Mouse (Mus musculus) embryonic stem cell, embryonic (primary cell): ENCODE results near the gene Hbb-bt.
"Not testable (repeated sequence)": the region's sequence is repeated elsewhere in the genome, so short reads cannot be mapped to it uniquely, and the experiment has no call there.

Experiments used
- CTCF ChIA-PET, 4 experiments: fragments of 300-600 bp in 2 of 4; fragments of 350-600 bp in 2 of 4; sonication (Branson Sonifier 250); formaldehyde crosslinking; loops; one replicate each; lab custom pipeline; 2022; ENCODE audit warnings: inconsistent platforms in 2 of 4; lab: Charles Lee
- POLR2A ChIA-PET, 4 experiments: fragments of 300-600 bp in 2 of 4; fragments of 350-600 bp in 2 of 4; sonication (Branson Sonifier 250); formaldehyde crosslinking; loops; one replicate each; lab custom pipeline; 2022; ENCODE audit warnings: antibody characterized with exemption in 4 of 4, inconsistent platforms in 1 of 4; lab: Charles Lee

Gene Hbb-bt

DNA sequence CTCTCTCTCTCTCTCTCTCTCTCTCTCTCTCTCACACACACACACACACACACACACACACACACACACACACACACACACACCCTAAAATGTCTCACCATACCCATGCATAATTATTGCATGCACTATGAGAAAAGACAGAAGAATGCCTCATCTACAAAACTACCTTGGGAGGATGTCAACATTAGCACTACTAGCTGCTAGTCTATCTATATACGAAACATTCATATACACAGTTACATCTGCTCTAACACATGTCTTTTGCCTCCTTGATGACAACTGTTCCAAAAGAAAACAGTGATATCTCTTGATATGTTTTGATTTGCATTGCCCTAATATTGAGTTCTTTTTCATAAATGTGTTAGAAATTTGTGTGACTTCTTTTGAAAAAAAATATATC is 3.5 kb downstream of the Hbb-bt start:
- ChIA-PET CTCF (interaction anchor here in 1 of 4 experiments (0.6 to 0.7 kb wide), 2 partner anchors 1272 to 1298 kb away, joined by 3 to 5 read pairs; no protein-coding TSS in a partner anchor), POLR2A (no interaction called here)

GRCm38 (mm10) chr7:103809801-103810155 is 4.0 kb downstream of the Hbb-bt start:
- ChIA-PET CTCF (interaction anchor here in 1 of 4 experiments (0.6 kb wide), 1 partner anchor 1298 kb away, joined by 3 read pairs; no protein-coding TSS in a partner anchor), POLR2A (no interaction called here)

GRCm38 (mm10) chr7:103808971-103809800 is 4.6 kb downstream of the Hbb-bt start:
- POLR2A ChIA-PET = no interaction called here

DNA sequence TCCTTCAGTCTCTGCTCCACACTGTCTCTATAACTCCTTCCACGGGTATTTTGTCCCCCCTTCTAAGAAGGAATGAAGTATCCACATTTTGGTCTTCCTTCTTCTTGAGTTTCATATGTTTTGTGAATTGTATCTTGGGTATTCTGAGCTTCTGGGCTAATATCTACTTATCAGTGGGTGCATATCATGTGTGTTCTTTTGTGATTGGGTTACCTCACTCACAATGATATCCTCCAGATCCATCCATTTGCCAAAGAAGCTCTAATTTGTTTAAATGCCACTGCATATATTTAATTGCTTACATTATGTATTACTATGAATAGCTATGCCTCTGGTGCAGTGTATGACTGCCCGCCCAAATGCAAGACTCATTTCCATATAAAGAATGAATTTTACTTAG is 5.7 kb downstream of the Hbb-bt start:
- CTCF ChIA-PET, POLR2A ChIA-PET: not testable (repeated sequence)

More at GRCm38 (mm10) chr7:103808971-103809800, 4.6 kb downstream of the Hbb-bt start:
- CTCF ChIA-PET = interaction anchor here in 1 of 4 experiments (0.6 kb wide), 1 partner anchor 1297 kb away, joined by 3 read pairs; no protein-coding TSS in a partner anchor

DNA sequence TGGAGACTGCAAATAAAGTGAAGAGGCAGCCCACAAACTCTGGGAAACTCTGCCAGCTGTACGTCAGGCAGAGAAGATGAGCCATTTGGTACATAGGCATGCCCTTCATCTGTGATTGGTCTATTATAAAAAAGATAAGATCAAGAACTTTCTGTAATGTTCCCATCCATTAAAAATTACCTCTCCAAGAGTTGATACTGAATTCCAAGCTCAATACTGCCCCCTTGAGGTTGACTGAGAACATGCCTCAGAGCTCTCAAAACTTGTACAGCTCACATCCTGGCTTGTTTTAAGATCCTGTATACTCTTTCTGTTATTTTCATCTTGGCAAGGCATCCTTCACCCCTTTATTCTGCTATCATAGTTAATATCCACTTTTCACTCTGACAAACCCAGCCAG is 6.9 kb downstream of the Hbb-bt start:
- POLR2A ChIA-PET = interaction anchor here in 1 of 4 experiments (0.6 kb wide), 1 partner anchor 823 kb away, joined by 3 read pairs; no protein-coding TSS in a partner anchor
- CTCF ChIA-PET = interaction anchor here (0.5 to 1.4 kb wide), 16 partner anchors 13 to 1294 kb away, joined by 3 to 10 read pairs (median 3); partner anchors contain the start of genes Hbb-bh2 (in 1 of the 4), Olfr557 (in 1 of the 4) and Olfr599 (in 1 of the 4)

DNA sequence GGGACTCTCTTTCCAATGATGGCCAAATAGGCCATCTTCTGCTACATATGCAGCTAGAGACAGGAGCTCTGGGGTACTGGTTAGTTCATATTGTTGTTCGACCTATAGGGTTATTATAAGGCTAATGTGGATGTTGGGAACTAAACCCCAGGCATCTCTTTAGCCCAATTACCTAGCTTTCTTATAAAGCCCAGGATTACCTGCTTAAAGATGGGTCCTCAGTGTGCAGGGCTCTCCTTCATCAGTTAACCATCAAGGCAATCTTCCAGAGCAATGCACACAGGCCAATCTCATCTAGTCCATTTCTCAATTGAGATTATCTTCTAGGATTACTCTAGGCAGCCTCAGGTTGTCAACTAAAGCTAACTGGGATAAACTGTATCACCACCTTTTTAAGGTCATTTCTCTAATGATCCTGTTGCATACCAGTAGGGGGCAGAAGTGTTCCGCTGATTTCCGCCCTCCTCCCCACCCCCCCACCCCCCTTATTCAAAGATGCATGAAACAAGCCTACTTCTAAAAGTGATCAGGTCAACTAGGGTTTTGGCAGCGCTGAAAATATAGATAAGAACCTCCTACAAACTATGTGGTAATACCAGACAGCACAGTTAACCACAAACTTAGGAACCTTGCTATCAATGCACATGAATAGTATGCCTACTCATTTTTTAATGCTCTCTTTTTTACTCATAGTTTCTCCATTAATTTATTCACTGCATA is 21.0 kb downstream of the Hbb-bt start:
- POLR2A ChIA-PET = no interaction called here
- CTCF ChIA-PET = interaction anchor here in 3 of 4 experiments (0.6 to 1.9 kb wide), 8 partner anchors 14 to 898 kb away, joined by 3 to 7 read pairs (median 6); partner anchors contain the start of gene Olfr570 (in 1 of the 3)

DNA sequence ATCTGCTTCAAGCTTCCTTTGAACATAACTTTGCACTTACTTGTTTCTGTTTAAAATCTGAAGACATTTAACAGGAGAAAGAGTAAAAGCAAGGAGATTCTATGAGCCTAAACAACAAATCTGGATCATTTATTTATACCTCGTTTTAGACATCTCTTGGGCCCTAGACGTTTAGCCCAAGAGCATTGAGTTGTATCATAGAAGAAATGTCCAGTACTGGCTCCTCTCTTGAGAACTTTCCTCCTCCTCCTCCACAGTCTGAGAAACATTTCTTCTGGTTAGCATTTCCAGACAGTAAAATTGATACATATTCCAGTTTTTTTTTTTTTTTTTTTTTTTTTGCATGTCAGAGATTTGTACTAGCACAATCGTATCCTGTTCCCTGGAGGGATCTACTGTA is 22.1 kb downstream of the Hbb-bt start, which contains the start of gene Olfr67:
TSS of gene Olfr67 (minus strand) at position 101 of the 400 bp plus-strand sequence.
- POLR2A ChIA-PET = no interaction called here
- CTCF ChIA-PET = interaction anchor here in 2 of 4 experiments (1.0 to 1.4 kb wide), 2 partner anchors 15 to 151 kb away, joined by 4 to 6 read pairs; no protein-coding TSS in a partner anchor

GRCm38 (mm10) chr7:103779598-103779997 is 34.2 kb downstream of the Hbb-bt start, which contains the start of gene Olfr68:
Gene Olfr68 (minus strand): TSS chr7:103779698.
- POLR2A ChIA-PET = no interaction called here
- CTCF ChIA-PET = no interaction called here

DNA sequence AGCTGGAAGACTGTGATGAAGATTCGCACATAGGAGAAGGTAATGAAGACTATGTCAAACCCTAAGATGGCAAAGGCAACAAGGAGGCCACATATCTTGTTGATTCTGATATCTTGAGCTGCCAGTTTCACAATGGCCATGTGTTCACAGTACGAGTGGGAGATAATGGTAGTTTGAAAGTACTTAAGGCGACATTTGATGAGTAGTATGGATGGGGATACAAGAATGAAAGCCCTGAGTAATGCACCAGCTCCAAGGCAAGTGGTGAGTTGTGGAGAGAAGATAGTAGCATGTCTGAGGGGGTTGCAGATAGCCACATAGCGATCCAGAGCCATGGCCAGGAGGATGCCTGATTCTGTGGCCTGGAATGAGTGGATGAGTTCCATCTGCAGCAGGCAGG is 36.1 kb downstream of the Hbb-bt start:
- CTCF ChIA-PET, POLR2A ChIA-PET: not testable (repeated sequence)

GRCm38 (mm10) chr7:103771494-103771893 is 42.3 kb downstream of the Hbb-bt start, which contains the start of gene Olfr69:
Gene Olfr69 (minus strand): TSS chr7:103771594.
- ChIA-PET POLR2A (no interaction called here), CTCF (no interaction called here)

DNA sequence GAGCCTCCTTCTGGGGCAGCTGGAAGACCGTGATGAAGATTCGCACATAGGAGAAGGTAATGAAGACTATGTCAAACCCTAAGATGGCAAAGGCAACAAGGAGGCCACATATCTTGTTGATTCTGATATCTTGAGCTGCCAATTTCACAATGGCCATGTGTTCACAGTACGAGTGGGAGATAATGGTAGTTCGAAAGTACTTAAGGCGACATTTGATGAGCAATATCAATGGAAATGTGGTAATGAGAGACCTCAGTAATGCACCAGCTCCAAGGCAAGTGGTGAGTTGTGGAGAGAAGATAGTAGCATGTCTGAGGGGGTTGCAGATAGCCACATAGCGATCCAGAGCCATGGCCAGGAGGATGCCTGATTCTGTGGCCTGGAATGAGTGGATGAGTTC is 46.1 kb downstream of the Hbb-bt start:
- CTCF ChIA-PET, POLR2A ChIA-PET: not testable (repeated sequence)
